ENCODE assay signal across 8 mouse cellular contexts in genomic region chr11:95311425-95311807, GRCm38 (mm10). TPM values are rescaled to one million over a fixed set of nuclear protein-coding genes. Genes with fewer than 3 reads are reported as not detected.
DNase-seq lines count a peak whose midpoint lies in the region; ATAC-seq and TF ChIP-seq lines count a peak whose summit lies in the region.

No protein-coding gene starts in this region.

- H3K36me3 ChIP-seq in E14TG2a.4 (ENCODE audit: insufficient read depth, low read length) = peaks cover 12% of the 10 kb centered on the region
- H3K36me3 ChIP-seq in forebrain, embryonic 13.5 days (ENCODE audit: poor library complexity, severe bottlenecking) = no peaks in the 10 kb centered on the region
- peaks cover 6% of the 10 kb centered on the region for H3K36me3 ChIP-seq in liver, embryonic 13.5 days

- intact Hi-C loops in gastrocnemius, adult 2 months (cut with DNase I) = loop anchor here (2.0 to 5.0 kb wide), 3 partner anchors 53 to 211 kb away; partner anchors contain the start of gene Slc35b1

- WGBS in forebrain, embryonic 13.5 days = 6% methylated on average over 5 of the region's 5 CpGs
- WGBS in liver, embryonic 13.5 days (ENCODE audit: insufficient replicate concordance) = 52% methylated on average over 5 of the region's 5 CpGs

- no peak for DNase-seq in gastrocnemius, adult 2 months
- no peak for DNase-seq in gastrocnemius, postnatal 10 days
- DNase-seq in liver, embryonic 13.5 days = no peak
- DNase-seq in left cerebral cortex, adult 11 months (ENCODE audit: low spot score) = no peak
- DNase-seq in adrenal gland, adult 18-20 months (ENCODE audit: low spot score in 2 of 2) = no peak
- DNase-seq in frontal cortex, postnatal 14 days (ENCODE audit: low spot score in 2 of 2) = no peak

- peak overlapping the region; percentile 76 for H3K9ac ChIP-seq in forebrain, embryonic 13.5 days
- H3K9ac ChIP-seq in liver, embryonic 13.5 days = peak overlapping the region; percentile 98

- H3K4me1 ChIP-seq in E14TG2a.4 (replicated peaks; ENCODE audit: low read depth, low read length) = peaks cover 65% of the 10 kb centered on the region
- peaks cover 26% of the 10 kb centered on the region for H3K4me1 ChIP-seq in forebrain, embryonic 13.5 days
- peaks cover 59% of the 10 kb centered on the region for H3K4me1 ChIP-seq in liver, embryonic 13.5 days (replicated peaks)

- peak overlapping the region; percentile 80 for H3K4me3 ChIP-seq in gastrocnemius, adult 2 months
- H3K4me3 ChIP-seq in E14TG2a.4 (replicated peaks; ENCODE audit: low read length) = peak overlapping the region; percentile 97
- H3K4me3 ChIP-seq in forebrain, embryonic 13.5 days = peak overlapping the region; percentile 91
- H3K4me3 ChIP-seq in liver, embryonic 13.5 days (replicated peaks) = peak overlapping the region; percentile 91

- no peaks in the 10 kb centered on the region for H3K9me3 ChIP-seq in E14TG2a.4 (ENCODE audit: low read length)
- no peaks in the 10 kb centered on the region for H3K9me3 ChIP-seq in forebrain, embryonic 13.5 days (replicated peaks)
- H3K9me3 ChIP-seq in liver, embryonic 13.5 days (replicated peaks) = no peaks in the 10 kb centered on the region

- H3K27ac ChIP-seq in gastrocnemius, adult 2 months = peak overlapping the region; percentile 100
- no peak overlapping the region for H3K27ac ChIP-seq in forebrain, embryonic 13.5 days
- H3K27ac ChIP-seq in liver, embryonic 13.5 days = peak overlapping the region; percentile 98

- TF ChIP-seq CTCF in gastrocnemius, adult 2 months (IDR thresholded peaks at IDR 0.05) = no peak
- no peak for TF ChIP-seq CTCF in E14TG2a.4 (conservative IDR thresholded peaks at IDR 0.05; ENCODE audit: low read length)

- ATAC-seq in forebrain, embryonic 13.5 days = no peak
- ATAC-seq in liver, embryonic 13.5 days (ENCODE audit: low read depth) = no peak

- peak overlapping the region; percentile 81 for H3K4me2 ChIP-seq in forebrain, embryonic 13.5 days
- H3K4me2 ChIP-seq in liver, embryonic 13.5 days = peak overlapping the region; percentile 70

- no peaks in the 10 kb centered on the region for H3K27me3 ChIP-seq in E14TG2a.4 (ENCODE audit: insufficient read depth, low read length)
- no peaks in the 10 kb centered on the region for H3K27me3 ChIP-seq in forebrain, embryonic 13.5 days
- no peaks in the 10 kb centered on the region for H3K27me3 ChIP-seq in liver, embryonic 13.5 days

RNA-seq across cellular contexts. Expression of gene Kat7, which starts 1.4 kb away (rescaled TPM):
- total RNA-seq in gastrocnemius, adult 2 months (2021) = 10 to 100 TPM; 21.5 to 23.9 TPM
- total RNA-seq in gastrocnemius, postnatal 10 days (2021) = 10 to 100 TPM; 29.7 to 31.8 TPM
- polyA plus RNA-seq in forebrain, embryonic 13.5 days (2015; fragmentation: Nextera tagmentation; extraction: Ambion mirVana) = 66.0 and 77.5 TPM in 2 replicates
- 33.4 and 39.7 TPM in 2 replicates for polyA plus RNA-seq in liver, embryonic 13.5 days (2015; fragmentation: Nextera tagmentation; extraction: Ambion mirVana)
- 10 to 100 TPM; 54.9 to 59.0 TPM for total RNA-seq in adrenal gland, adult 18-20 months (2021)

RNA-seq across cellular contexts. Expression of gene Fam117a, which starts 25.4 kb away (rescaled TPM):
- total RNA-seq in gastrocnemius, adult 2 months (2021) = 1 to 10 TPM; 1.5 to 2.1 TPM
- total RNA-seq in gastrocnemius, postnatal 10 days (2021) = 10 to 100 TPM in 1 of 2 experiments, 1 to 10 TPM in 1; 9.0 to 14.5 TPM
- 3.0 and 3.8 TPM in 2 replicates for polyA plus RNA-seq in forebrain, embryonic 13.5 days (2015; fragmentation: Nextera tagmentation; extraction: Ambion mirVana)
- 58.0 and 64.5 TPM in 2 replicates for polyA plus RNA-seq in liver, embryonic 13.5 days (2015; fragmentation: Nextera tagmentation; extraction: Ambion mirVana)
- total RNA-seq in adrenal gland, adult 18-20 months (2021) = 10 to 100 TPM; 11.7 to 21.8 TPM

RNA-seq across cellular contexts. Expression of gene Tac4, which starts 50.1 kb away (rescaled TPM):
- total RNA-seq in gastrocnemius, adult 2 months (2021) = not detected
- not detected for total RNA-seq in gastrocnemius, postnatal 10 days (2021)
- polyA plus RNA-seq in forebrain, embryonic 13.5 days (2015; fragmentation: Nextera tagmentation; extraction: Ambion mirVana) = not detected in 2 replicates
- polyA plus RNA-seq in liver, embryonic 13.5 days (2015; fragmentation: Nextera tagmentation; extraction: Ambion mirVana) = not detected in 2 replicates
- not detected for total RNA-seq in adrenal gland, adult 18-20 months (2021)
